Mouse (Mus musculus) CH12.LX (cell line): ENCODE measurements around the gene Smug1. TPM values are rescaled to one million over a fixed set of nuclear protein-coding genes. Genes with fewer than 3 reads are reported as not detected.

ENCODE experiments used
- DNase-seq: peaks from one replicate; pipeline ENCODE4 v3.0.0-alpha.2; 2013; ENCODE audit errors: extremely low read depth
- H3K27ac ChIP-seq: 2 replicates; pipeline ENCODE4 v1.5.1; 2012; ENCODE audit warnings: low read depth, mild to moderate bottlenecking, control low read depth, moderate library complexity; ENCODE audit not compliant: insufficient read depth
- H3K27me3 ChIP-seq: replicated peaks from 2 replicates; pipeline ENCODE3; 2012; ENCODE audit warnings: inconsistent platforms
- H3K36me3 ChIP-seq, 2 experiments: replicated peaks in 1 of 2; 2 replicates each; pipeline versions ENCODE3 to v1.6.1; 2012; ENCODE audit warnings: inconsistent platforms in 1 of 2, low read length in 1 of 2, mild to moderate bottlenecking in 1 of 2, mixed read lengths in 1 of 2, moderate library complexity in 1 of 2; ENCODE audit not compliant: control insufficient read depth in 1 of 2, insufficient read depth in 1 of 2
- H3K4me1 ChIP-seq, 2 experiments: 2 replicates each; pipeline ENCODE4 v1.6.1; 2012; ENCODE audit warnings: inconsistent platforms in 1 of 2, moderate library complexity in 1 of 2; ENCODE audit not compliant: insufficient read depth in 2 of 2, control insufficient read depth in 1 of 2
- H3K4me2 ChIP-seq: 2 replicates; pipeline ENCODE4 v1.6.1; 2012; ENCODE audit warnings: low read depth, mild to moderate bottlenecking, control low read depth; ENCODE audit not compliant: poor library complexity, insufficient read depth, severe bottlenecking
- H3K4me3 ChIP-seq, 3 experiments: fragments of 150-350 bp in 1 of 3; sonication (generic) in 1 of 3; replicated peaks in 1 of 3; 2 replicates each; pipeline versions ENCODE3 to v1.5.1; 2011 to 2012; ENCODE audit warnings: low read depth in 2 of 3, low read length in 2 of 3, mild to moderate bottlenecking in 2 of 3, moderate library complexity in 2 of 3, control low read depth in 1 of 3, improper control_type of control experiment in 1 of 3, inconsistent platforms in 1 of 3, mixed read lengths in 1 of 3; ENCODE audit not compliant: poor library complexity in 1 of 3
- H3K79me2 ChIP-seq: replicated peaks from 2 replicates; pipeline ENCODE4 v1.6.1; 2012; ENCODE audit warnings: mild to moderate bottlenecking, moderate library complexity; ENCODE audit not compliant: control insufficient read depth, poor library complexity, insufficient read depth, severe bottlenecking; ENCODE audit errors: extremely low read depth
- H3K9ac ChIP-seq: 2 replicates; pipeline ENCODE4 v1.6.1; 2012; ENCODE audit warnings: low read depth, mild to moderate bottlenecking, control low read depth, moderate library complexity; ENCODE audit not compliant: insufficient read depth
- H3K9me3 ChIP-seq: replicated peaks from 2 replicates; pipeline ENCODE3; 2012; ENCODE audit warnings: low read length, inconsistent platforms, mixed read lengths
- BHLHE40 ChIP-seq: IDR thresholded peaks from 2 replicates; pipeline ENCODE4 v1.6.1; 2011; ENCODE audit warnings: mild to moderate bottlenecking, low read depth, low read length, improper control_type of control experiment
- CTCF ChIP-seq, 2 experiments: IDR thresholded peaks in 1 of 2; conservative IDR thresholded peaks in 1 of 2; 2 replicates each; pipeline ENCODE4 v1.5.1; 2011 to 2012; ENCODE audit warnings: low read depth in 2 of 2, low read length in 2 of 2, improper control_type of control experiment in 1 of 2, inconsistent platforms in 1 of 2, mild to moderate bottlenecking in 1 of 2, moderate library complexity in 1 of 2
- EP300 ChIP-seq: IDR thresholded peaks from 2 replicates; pipeline ENCODE4 v1.6.1; 2011; ENCODE audit warnings: low read length, improper control_type of control experiment
- IRF4 ChIP-seq: IDR thresholded peaks from 2 replicates; pipeline ENCODE4 v1.6.1; 2014; ENCODE audit warnings: low read depth, mild to moderate bottlenecking, inconsistent platforms, low read length, improper control_type of control experiment
- MYC ChIP-seq: IDR thresholded peaks from 2 replicates; pipeline ENCODE4 v1.6.1; 2011; ENCODE audit warnings: low read depth, mild to moderate bottlenecking, improper control_type of control experiment, low read length
- NELFE ChIP-seq: IDR thresholded peaks from 2 replicates; pipeline ENCODE4 v1.6.1; 2011; ENCODE audit warnings: low read depth, low read length, improper control_type of control experiment
- POLR2AphosphoS2 ChIP-seq: IDR thresholded peaks from 2 replicates; pipeline ENCODE4 v1.6.1; 2011; ENCODE audit warnings: low read depth, low read length, improper control_type of control experiment
- RAD21 ChIP-seq: IDR thresholded peaks from 2 replicates; pipeline ENCODE4 v1.6.1; 2011; ENCODE audit warnings: low read depth, mild to moderate bottlenecking, low read length, improper control_type of control experiment, moderate library complexity
- SIN3A ChIP-seq: IDR thresholded peaks from 2 replicates; pipeline ENCODE4 v1.6.1; 2012; ENCODE audit warnings: low read length, improper control_type of control experiment, inconsistent platforms
- SMC3 ChIP-seq: IDR thresholded peaks from 2 replicates; pipeline ENCODE4 v1.6.1; 2011; ENCODE audit warnings: low read depth, low read length, improper control_type of control experiment
- TCF12 ChIP-seq: IDR thresholded peaks from 2 replicates; pipeline ENCODE4 v1.6.1; 2014; ENCODE audit warnings: low read depth, mild to moderate bottlenecking, inconsistent platforms, low read length, improper control_type of control experiment
- ZC3H11A ChIP-seq: IDR thresholded peaks from 2 replicates; pipeline ENCODE4 v1.6.1; 2012; ENCODE audit warnings: low read depth, mild to moderate bottlenecking, inconsistent platforms, low read length, improper control_type of control experiment
- ZKSCAN1 ChIP-seq: IDR thresholded peaks from 2 replicates; pipeline ENCODE4 v1.6.1; 2012; ENCODE audit warnings: low read depth, inconsistent platforms, low read length, improper control_type of control experiment, borderline replicate concordance
- dilution Hi-C: fragments of 300-500 bp; cut with MboI; formaldehyde crosslinking; loops from 2 replicates; pipeline ENCODE4 v1.14.3; 2020; ENCODE audit warnings: low sequenced_read_pairs; ENCODE audit not compliant: extremely low pct_unique_long_range_greater_than_20kb, extremely low pct_ligation_motif_present
- in situ Hi-C: fragments of 300-500 bp; cut with MboI; formaldehyde crosslinking; loops from 3 replicates; pipeline ENCODE4 v1.14.3; 2019; ENCODE audit warnings: low sequenced_read_pairs, low pct_ligation_motif_present, low pct_unique_long_range_greater_than_20kb, mixed read lengths
- polyA plus RNA-seq: library from polyadenylated mRNA; unstranded; fragments of >175 nt; gene quantifications from 2 replicates; pipeline ENCODE4 v1.2.1, GENCODE M21; 2012; ENCODE audit warnings: low read depth; ENCODE audit not compliant: insufficient read length
- total RNA-seq, 2 experiments: library from RNA; depleted of rRNA; stranded (reverse); fragments of 300-350 nt in 1 of 2; fragments of >200 nt in 1 of 2; gene quantifications; 2 replicates each; pipeline ENCODE4 v1.2.3; 2012 to 2014

Smug1 gene
- total and polyA plus RNA-seq, 3 experiments, result 6.1 to 9.8 (median 7.8) TPM

DNA sequence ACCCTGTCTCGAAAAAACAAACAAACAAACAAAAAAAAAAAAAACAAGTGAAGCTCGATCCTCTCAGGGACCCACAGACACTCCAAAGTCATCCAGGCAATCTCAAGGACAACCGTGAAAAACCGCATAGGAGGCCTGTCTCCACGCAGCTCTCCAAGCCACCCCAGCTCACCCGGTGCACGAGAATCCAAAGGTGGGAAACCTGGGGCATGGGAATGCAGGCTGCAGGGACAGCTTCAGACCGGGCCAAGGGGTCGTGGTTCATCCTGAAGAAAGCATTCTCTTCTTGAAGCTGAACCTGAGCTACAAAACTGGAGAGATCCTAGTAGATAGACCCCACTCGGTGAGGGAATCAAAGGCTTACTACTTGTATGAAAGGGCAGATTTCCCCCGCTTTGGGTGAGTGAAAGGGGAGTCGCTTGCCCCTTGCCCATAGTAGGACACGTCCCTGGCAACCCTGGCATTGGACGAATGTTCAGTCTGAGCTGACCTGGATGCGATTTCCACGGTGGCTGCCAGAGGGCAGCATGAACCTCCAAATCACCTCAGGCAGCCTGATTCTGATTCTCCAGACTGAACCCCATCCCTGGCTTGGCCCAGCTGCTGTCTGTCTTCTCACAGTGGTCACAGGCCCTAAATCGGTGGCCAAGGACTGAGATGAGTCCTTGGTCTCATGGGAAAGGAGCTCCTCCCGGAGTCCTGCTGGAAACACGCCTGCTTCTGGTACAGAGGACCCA is 18.7 kb upstream of the Smug1 start:
- no peaks in the 10 kb centered on the region for H3K9me3 ChIP-seq
- H3K4me2 ChIP-seq, result no peak overlapping the region
- peak; percentile 48 for DNase-seq
- H3K79me2 ChIP-seq, result no peaks in the 10 kb centered on the region
- H3K36me3 ChIP-seq, result peaks cover under 1 to 22% of the 10 kb centered on the region in 2 experiments
- no peak overlapping the region for H3K9ac ChIP-seq
- peaks cover 8 to 31% of the 10 kb centered on the region in 2 experiments; a peak in 3 of 4 replicates for H3K4me1 ChIP-seq
- in situ Hi-C loops (loop anchor here (5.0 kb wide), 1 partner anchor 122 kb away; no protein-coding TSS in a partner anchor), dilution Hi-C loops (no loop called here)
- TF ChIP-seq IRF4 (no peak), NELFE (no peak), RAD21 (peak; percentile 81), MYC (no peak), ZC3H11A (0 out of 2 replicates have a peak, but pooled peaks have one; percentile 11), ZKSCAN1 (peak; percentile 36), CTCF (conservative IDR thresholded peaks at IDR 0.05 in 1 of 2, IDR thresholded peaks at IDR 0.05 in 1 of 2; ENCODE audit: low read depth in 2 of 2, low read length in 2 of 2) (peak in 1 of 2 experiments; percentile 86; a peak in 2 of 4 replicates), SMC3 (peak; percentile 84)
- peaks cover 17% of the 10 kb centered on the region for H3K27me3 ChIP-seq
- H3K4me3 ChIP-seq, result no peak overlapping the region
- no peak overlapping the region for H3K27ac ChIP-seq

DNA sequence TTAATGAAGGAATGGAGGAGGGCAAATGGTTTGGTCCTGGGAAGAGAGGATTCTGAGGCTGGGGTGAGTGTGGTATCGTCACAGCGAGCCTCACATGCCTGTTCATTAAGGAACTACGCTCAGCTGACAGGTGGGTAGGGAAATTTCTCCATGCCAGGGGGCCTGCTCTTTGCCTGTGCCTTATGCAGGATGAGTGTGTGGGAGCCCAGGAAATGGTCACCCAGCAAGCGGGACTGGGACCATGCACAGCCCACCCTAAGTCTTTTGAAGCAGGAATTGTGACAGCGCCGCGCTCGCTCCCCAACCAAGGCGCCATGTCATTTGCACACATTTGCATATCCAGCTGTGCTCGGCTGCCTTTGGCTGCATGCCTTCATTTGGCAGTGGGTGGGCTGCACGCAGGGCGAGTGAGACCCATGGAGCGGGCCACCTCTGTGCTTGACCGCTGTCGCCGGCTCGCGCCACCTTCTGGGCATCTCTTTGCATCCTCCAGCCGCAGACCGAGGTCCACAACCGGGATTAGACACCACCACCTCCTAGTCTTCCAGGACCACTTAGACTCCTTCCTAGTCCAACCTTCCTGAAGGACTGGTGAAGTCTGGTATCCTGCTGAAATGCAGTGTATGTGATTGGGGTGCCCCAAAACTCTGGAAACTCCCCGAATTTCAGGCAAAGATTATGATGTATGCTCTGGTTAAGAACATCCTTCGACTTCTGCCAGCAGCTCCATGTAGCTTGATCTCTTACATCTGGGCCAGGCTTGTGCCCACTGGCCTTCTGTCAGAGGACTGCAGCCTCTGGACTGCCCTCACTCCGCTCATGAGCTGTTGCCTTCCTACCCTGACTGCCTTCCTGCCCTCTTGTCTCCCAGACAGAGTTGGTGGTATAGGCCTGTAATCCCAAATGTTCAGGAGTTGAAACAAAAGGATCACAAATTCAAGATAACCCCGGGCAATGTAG is 17.0 kb upstream of the Smug1 start:
- no peaks in the 10 kb centered on the region for H3K9me3 ChIP-seq
- H3K79me2 ChIP-seq, result no peaks in the 10 kb centered on the region
- peak overlapping the region; percentile 99 for H3K4me2 ChIP-seq
- no peak overlapping the region for H3K27ac ChIP-seq
- H3K36me3 ChIP-seq, result peaks cover 0 to 8% of the 10 kb centered on the region in 2 experiments
- peaks cover 29% of the 10 kb centered on the region for H3K27me3 ChIP-seq
- peak overlapping the region in 1 of 3 experiments; percentile 10 for H3K4me3 ChIP-seq
- peak in 1 of 2 experiments; percentile 48; a peak in 2 of 4 replicates for TF ChIP-seq CTCF (conservative IDR thresholded peaks at IDR 0.05 in 1 of 2, IDR thresholded peaks at IDR 0.05 in 1 of 2; ENCODE audit: low read depth in 2 of 2, low read length in 2 of 2)
- no peak for TF ChIP-seq POLR2AphosphoS2
- TF ChIP-seq EP300, result 0 out of 2 replicates have a peak, but pooled peaks have one; percentile 6
- TF ChIP-seq SIN3A, result no peak
- 0 out of 2 replicates have a peak, but pooled peaks have one; percentile 26 for TF ChIP-seq TCF12
- peak; percentile 51; the same call in 1 of the 2 replicates for TF ChIP-seq BHLHE40
- TF ChIP-seq, all 38 proteins: peak for 4
- 0 out of 2 replicates have a peak overlapping the region, but pooled peaks have one; percentile 14 for H3K9ac ChIP-seq
- no peak for DNase-seq
- peaks cover 11 to 47% of the 10 kb centered on the region in 2 experiments for H3K4me1 ChIP-seq
- dilution Hi-C loops, result no loop called here
- in situ Hi-C loops, result no loop called here
